Mouse (Mus musculus): ENCODE measurements around the gene Mthfd1l. TPM values are rescaled to one million over a fixed set of nuclear protein-coding genes. Genes with fewer than 3 reads are reported as not detected.

Gene Mthfd1l
- total RNA-seq, 2 experiments from 2014 or later: 16.1 to 16.9 TPM

GRCm38 (mm10) chr10:3975898-3976622 lies 3.1 kb downstream of the Mthfd1l start:
- no peak for DNase-seq (ENCODE audit: low spot score in 2 of 2)

DNA sequence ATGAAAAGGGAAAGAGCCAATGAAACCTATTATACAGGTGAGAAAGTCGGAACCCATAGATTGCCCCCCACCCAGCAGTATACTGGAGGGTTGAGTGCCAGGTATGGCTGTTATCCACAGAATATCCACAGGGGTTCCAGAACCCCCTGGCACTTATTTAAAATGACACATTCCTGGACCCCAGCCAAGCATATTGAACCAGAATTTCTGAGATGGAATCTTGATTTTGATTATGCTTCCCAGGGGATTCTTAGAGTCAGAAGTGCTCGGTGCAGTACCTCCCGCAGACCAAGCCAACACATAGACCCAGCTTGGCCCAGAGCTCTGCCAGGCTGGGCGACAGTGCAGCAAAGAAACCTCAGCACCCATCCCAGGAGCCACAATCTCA lies 3.7 kb downstream of the Mthfd1l start:
- DNase-seq (ENCODE audit: low spot score in 2 of 2): no peak

DNA sequence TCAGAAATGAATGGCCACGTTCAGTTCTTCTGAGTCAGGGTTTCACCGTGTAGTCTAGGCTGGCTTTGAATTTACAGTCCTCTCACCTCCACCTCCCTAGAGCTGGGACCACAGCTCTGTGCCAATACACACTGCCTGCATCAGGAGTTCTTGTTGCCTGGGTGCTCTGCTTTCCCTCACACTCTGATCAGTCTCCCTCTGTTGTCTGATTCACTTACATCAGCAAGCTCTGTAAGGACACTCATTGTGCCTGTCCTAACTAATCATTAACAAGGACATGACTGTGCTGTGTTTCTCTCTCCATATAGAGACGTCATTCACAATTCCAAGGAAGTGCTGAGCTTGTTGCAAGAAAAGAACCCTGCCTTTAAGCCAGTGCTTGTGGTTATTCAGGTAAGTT lies 5.4 kb downstream of the Mthfd1l start:
- DNase-seq (ENCODE audit: low spot score in 2 of 2): no peak

GRCm38 (mm10) chr10:3978792-3979488 lies 6.0 kb downstream of the Mthfd1l start:
- no peak for DNase-seq (ENCODE audit: low spot score in 2 of 2)

DNA sequence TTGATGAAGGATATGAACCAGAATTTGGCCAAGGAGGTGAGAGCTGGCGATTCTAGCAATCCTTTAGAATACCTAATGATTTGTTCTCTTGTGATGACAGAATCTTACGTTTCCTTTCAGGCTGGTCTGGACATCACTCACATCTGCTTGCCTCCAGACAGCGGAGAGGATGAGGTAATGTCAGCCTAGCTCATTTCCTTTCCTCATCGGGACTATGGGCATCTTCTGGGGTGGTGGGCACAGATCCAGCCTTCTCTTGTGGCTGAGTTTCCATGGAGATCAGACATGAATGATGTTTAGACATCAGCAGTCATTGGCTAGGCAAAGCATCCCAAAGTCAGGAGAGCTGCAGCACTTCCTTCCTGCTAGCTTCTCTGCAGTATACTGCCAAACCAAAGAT lies 7.3 kb downstream of the Mthfd1l start:
- DNase-seq (ENCODE audit: low spot score in 2 of 2): no peak

- no peak for DNase-seq (ENCODE audit: low spot score in 2 of 2)
Measured at GRCm38 (mm10) chr10:3990295-3990883, 17.5 kb downstream of the Mthfd1l start.

DNA sequence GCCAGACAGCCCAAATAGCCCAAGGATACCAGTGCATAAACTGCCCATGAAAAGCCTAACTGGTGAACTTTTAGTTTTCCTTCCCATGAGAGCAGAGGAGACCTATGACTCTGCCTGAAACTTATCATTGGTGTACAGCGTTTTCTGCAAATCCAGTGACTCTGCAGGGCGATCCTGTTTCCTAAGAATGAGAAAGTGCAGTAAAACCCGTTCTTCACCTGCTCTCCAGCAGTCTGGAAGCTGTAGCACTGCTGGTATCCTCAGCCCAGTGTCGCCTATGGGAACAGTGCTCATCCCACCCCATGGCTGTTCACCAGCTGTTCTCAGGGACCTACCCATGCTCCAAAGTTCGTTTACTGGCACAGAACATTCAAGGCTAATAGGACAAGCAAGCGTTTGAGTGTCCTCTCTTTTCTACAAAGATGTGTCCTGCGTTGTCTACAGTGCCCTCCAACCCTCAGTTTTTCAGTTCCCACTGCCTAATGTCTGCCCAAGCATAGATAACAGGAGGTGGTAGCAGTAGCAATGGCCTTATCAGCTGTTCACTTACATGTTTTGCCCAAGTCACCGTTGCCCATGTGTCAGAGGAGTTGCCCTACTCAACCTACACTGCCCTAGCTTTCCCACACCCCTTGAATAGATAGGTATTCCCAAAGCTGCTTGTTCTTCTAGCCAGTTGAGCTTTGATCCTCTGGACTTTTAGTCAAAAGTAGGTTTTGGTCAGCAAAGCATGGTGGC lies 20.6 kb downstream of the Mthfd1l start:
- DNase-seq (ENCODE audit: low spot score in 2 of 2): no peak

GRCm38 (mm10) chr10:3995277-3995676 lies 22.4 kb downstream of the Mthfd1l start:
- no peak for DNase-seq (ENCODE audit: low spot score in 2 of 2)

- peak in 1 of 2 experiments; percentile 28 for DNase-seq (ENCODE audit: low spot score in 2 of 2)
Measured at GRCm38 (mm10) chr10:3996170-3996876, 23.4 kb downstream of the Mthfd1l start.

- DNase-seq (ENCODE audit: low spot score in 2 of 2): no peak
Measured at GRCm38 (mm10) chr10:3997851-3998426, 25.0 kb downstream of the Mthfd1l start.

DNA sequence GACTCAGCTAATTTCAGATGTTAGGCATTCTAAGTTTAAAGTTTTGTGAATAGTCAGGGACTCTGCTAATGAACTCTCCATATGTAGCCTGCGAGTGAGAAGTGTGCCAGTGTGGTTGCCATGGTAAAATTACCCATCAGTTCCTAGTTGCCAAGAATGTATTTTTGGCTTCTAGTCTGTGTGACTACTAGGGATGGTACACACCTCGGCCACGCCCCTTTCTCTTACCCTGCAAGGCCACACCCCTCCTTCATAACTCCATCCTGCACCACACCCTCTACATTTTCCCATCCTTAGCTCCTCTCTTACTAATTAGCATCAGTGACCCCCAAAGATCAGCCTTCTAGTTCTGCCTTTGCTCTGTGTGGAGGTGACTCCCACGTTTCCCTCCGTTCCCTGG lies 29.8 kb downstream of the Mthfd1l start:
- no peak for DNase-seq (ENCODE audit: low spot score in 2 of 2)

- no peak for DNase-seq (ENCODE audit: low spot score in 2 of 2)
Measured at GRCm38 (mm10) chr10:4005191-4005590, 32.3 kb downstream of the Mthfd1l start.

- no peak for DNase-seq (ENCODE audit: low spot score in 2 of 2)
Measured at GRCm38 (mm10) chr10:4006296-4007015, 33.5 kb downstream of the Mthfd1l start.

GRCm38 (mm10) chr10:4022628-4023303 lies 49.8 kb downstream of the Mthfd1l start:
- DNase-seq (ENCODE audit: low spot score in 2 of 2): no peak

GRCm38 (mm10) chr10:4026616-4027015 lies 53.7 kb downstream of the Mthfd1l start:
- no peak for DNase-seq (ENCODE audit: low spot score in 2 of 2)

DNA sequence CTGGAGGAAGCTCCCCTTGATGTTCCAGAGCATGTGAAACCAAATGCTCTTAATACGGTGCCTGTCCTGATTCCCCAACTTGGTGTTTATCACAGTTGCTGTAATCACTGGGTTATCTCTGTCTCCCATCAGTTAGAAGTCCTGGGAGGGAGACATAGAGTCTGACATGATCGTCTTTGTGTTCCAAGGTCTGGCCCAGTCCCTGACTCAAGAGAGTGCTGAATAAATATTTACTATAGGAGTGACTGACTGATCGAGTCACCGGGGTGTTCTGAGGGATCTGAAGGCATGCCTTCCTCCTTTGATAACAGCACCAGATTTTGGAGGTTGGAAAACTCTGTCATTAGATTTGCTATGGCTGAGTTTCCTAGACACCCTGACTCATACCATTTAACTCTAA lies 54.5 kb downstream of the Mthfd1l start:
- no peak for DNase-seq (ENCODE audit: low spot score in 2 of 2)

GRCm38 (mm10) chr10:4028851-4029442 lies 56.0 kb downstream of the Mthfd1l start:
- no peak for DNase-seq (ENCODE audit: low spot score in 2 of 2)

DNA sequence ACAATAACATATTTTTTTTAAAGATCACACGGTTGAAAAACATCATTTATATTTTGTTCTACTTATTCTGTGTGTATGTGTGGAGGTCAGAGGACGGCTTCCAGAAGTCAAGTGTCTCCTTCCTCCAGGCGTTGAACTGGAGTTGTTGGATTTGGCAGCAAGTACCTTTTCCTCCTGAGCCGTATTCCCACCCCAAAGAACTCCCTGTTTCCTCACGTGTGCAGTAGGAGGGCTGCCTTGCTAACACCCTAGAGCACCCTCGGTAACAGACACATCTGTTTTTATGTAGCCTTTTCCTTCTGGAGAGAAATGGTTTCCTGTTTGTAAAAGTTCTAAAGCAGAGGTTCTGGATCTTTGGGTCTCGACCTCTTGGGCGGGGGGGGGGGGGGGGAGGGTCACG lies 60.8 kb downstream of the Mthfd1l start:
- DNase-seq (ENCODE audit: low spot score in 2 of 2): no peak

DNA sequence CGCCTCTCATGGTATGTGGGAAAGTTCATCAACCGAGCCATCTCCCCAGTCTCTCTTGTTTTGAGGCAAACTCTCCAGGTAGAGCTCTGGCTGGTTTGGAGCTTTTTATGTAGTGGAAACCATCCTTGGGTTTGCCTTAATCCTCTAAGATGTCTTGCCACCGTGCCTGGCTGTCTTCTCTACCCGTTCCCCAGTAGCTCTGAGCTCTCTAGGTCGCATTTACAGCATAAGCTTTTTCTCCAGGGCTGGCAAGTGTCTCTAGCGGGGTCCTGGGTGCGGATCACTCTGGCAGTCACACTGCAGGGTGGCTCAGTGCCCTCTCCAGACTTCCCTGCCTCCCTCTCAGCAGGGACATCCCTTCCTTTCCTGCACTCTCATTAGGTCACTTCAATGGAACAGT lies 63.6 kb downstream of the Mthfd1l start:
- no peak for DNase-seq (ENCODE audit: low spot score in 2 of 2)

Data from adrenal gland, postnatal 4 days (tissue).